Mouse (Mus musculus): ENCODE measurements at regions not wholly inside any gene's neighbourhood (a gene's known extent, or its start where the extent isn't known, plus 50 kb on each side); places are given as distances from the start of the nearest gene placed in this dataset.
A peak's percentile ranks its signal among the peaks of the same experiment; 100 is the strongest.

DNA sequence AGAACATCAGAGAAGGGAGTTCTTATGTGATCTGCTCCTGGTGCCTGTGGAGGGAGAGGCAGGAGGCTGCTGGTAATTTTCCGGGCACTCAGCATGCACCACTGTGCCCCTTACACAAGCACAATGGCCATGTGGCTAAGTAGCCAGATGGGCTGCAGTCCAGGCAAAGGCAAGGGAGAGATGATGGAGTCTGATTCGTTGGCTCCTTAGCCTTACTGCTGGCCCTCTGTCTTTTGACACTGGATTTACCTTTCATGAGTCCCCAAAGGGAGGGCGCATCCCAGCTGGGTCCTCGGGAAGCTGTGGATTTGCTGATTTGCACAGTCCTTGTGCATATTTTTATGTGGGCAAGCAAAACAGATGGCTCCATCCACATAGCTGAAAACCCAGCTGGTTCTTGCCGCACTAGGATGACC lies 75.6 kb upstream of the 1700025G04Rik start:
- WGBS, result 14% methylated on average over 5 of the region's 5 CpGs
- Histone ChIP-seq H3K9ac (ENCODE audit: low read depth, low read length) (no peak overlapping the region), H3K36me3 (ENCODE audit: control insufficient read depth, insufficient read depth, low read length) (no peaks in the 10 kb centered on the region)

DNA sequence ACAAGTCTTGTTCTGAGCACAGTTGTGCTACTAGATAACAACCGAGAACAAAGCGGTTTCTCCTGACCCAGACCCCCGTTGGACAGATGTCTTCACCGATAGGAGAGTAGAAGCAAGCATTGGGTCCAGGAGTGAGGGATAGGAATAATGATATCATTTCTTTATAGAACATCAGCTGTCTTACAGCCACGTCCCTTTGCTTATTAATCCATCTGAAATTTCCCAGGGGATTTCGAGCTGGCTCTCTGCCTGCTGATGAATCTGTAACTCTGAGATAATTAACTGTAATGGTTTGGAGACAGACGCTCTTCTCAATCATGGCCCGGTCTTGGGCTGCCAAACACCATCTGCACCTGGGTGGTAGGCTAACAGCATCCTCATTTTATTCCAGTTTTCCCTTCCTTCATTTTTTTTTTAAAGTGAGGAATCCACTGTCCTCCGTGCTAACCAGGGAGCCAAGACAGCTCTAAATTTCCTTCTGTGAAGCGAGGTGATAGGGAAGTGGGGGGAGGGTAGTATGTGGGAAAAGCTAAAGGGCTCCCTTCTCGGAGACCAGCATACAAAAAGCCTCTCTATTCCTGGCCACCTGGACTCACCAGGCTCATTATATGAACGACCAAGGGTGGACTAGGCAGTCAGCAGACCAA lies 75.0 kb upstream of the 1700025G04Rik start:
- peak overlapping the region; percentile 70 for H3K27ac ChIP-seq (ENCODE audit: low read depth, low read length)
- H3K4me1 ChIP-seq (ENCODE audit: control insufficient read depth, insufficient read depth, low read depth, low read length), result peaks cover 10% of the 10 kb centered on the region
- H3K9ac ChIP-seq (ENCODE audit: low read depth, low read length), result no peak overlapping the region
- WGBS, result 25% methylated on average over 12 of the region's 12 CpGs
- H3K4me3 ChIP-seq (ENCODE audit: low read length), result no peak overlapping the region
- peak overlapping the region; percentile 3 for H3K4me2 ChIP-seq (ENCODE audit: low read length)
- no peaks in the 10 kb centered on the region for H3K27me3 ChIP-seq (replicated peaks; ENCODE audit: control insufficient read depth, insufficient read depth, low read length)
- H3K9me3 ChIP-seq (ENCODE audit: control insufficient read depth, low read length), result no peaks in the 10 kb centered on the region
- peak; percentile 70 for ATAC-seq
- no peaks in the 10 kb centered on the region for H3K36me3 ChIP-seq (ENCODE audit: control insufficient read depth, insufficient read depth, low read length)

More for the DNA sequence above, 75.6 kb upstream of the 1700025G04Rik start:
- Histone ChIP-seq H3K27me3 (replicated peaks; ENCODE audit: control insufficient read depth, insufficient read depth, low read length) (no peaks in the 10 kb centered on the region), H3K4me2 (ENCODE audit: low read length) (peak overlapping the region; percentile 3), H3K9me3 (ENCODE audit: control insufficient read depth, low read length) (no peaks in the 10 kb centered on the region), H3K4me3 (ENCODE audit: low read length) (no peak overlapping the region), H3K4me1 (ENCODE audit: control insufficient read depth, insufficient read depth, low read depth, low read length) (peaks cover 10% of the 10 kb centered on the region), H3K27ac (ENCODE audit: low read depth, low read length) (peak overlapping the region; percentile 70)
- ATAC-seq, result peak; percentile 91

DNA sequence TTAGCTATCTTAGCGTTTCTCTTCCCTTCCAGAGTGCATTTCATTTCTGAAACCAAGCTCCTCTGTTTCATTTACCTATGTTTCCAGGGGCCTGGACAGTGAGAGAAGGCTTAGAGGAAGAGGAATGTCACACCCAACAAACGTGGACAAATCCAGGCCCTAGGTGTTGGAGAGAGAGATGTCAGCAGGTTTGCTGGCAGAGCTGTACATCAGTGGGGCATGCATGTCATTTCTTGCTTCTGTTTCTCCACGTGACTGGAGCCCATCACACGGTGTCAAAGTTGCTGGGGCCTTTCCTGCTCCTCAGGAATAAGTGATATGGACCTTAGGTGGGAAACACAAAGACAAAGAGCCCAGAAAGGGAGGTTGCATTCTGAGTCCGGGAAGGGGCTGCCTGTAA lies 74.3 kb upstream of the 1700025G04Rik start:
- no peak for ATAC-seq
- 62% methylated on average over 5 of the region's 5 CpGs for WGBS
- peak overlapping the region; percentile 70 for H3K27ac ChIP-seq (ENCODE audit: low read depth, low read length)
- H3K27me3 ChIP-seq (replicated peaks; ENCODE audit: control insufficient read depth, insufficient read depth, low read length), result no peaks in the 10 kb centered on the region
- H3K9me3 ChIP-seq (ENCODE audit: control insufficient read depth, low read length), result no peaks in the 10 kb centered on the region
- no peak overlapping the region for H3K4me3 ChIP-seq (ENCODE audit: low read length)
- H3K9ac ChIP-seq (ENCODE audit: low read depth, low read length), result no peak overlapping the region
- no peak overlapping the region for H3K4me2 ChIP-seq (ENCODE audit: low read length)
- peaks cover 10% of the 10 kb centered on the region for H3K4me1 ChIP-seq (ENCODE audit: control insufficient read depth, insufficient read depth, low read depth, low read length)
- H3K36me3 ChIP-seq (ENCODE audit: control insufficient read depth, insufficient read depth, low read length), result no peaks in the 10 kb centered on the region

DNA sequence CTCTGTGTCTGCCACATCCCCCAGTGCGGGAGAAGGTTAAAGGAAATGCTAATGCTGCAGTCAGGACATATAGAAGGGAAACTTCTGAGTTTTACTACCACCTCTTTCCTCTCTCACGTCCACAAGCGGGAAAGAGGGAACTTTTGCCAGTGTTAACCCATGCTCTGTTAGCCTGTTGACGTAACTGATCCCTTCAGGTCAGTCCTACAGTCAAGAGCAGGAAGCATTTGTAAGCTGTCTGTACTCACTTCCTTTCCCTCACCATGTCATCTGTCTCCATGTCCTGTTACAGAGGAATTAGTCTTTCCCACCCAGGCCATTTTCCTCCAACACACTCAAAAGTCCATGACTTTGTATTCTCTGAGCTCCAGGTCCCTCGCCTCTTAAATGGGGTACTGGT lies 62.5 kb upstream of the 1700025G04Rik start:
- no peak overlapping the region for H3K4me3 ChIP-seq (ENCODE audit: low read length)
- no peak overlapping the region for H3K9ac ChIP-seq (ENCODE audit: low read depth, low read length)
- no peaks in the 10 kb centered on the region for H3K27me3 ChIP-seq (replicated peaks; ENCODE audit: control insufficient read depth, insufficient read depth, low read length)
- ATAC-seq, result no peak
- H3K4me1 ChIP-seq (ENCODE audit: control insufficient read depth, insufficient read depth, low read depth, low read length), result no peaks in the 10 kb centered on the region
- no peak overlapping the region for H3K27ac ChIP-seq (ENCODE audit: low read depth, low read length)
- H3K36me3 ChIP-seq (ENCODE audit: control insufficient read depth, insufficient read depth, low read length), result no peaks in the 10 kb centered on the region
- no peak overlapping the region for H3K4me2 ChIP-seq (ENCODE audit: low read length)
- WGBS, result 88% methylated on average over 5 of the region's 5 CpGs
- no peaks in the 10 kb centered on the region for H3K9me3 ChIP-seq (ENCODE audit: control insufficient read depth, low read length)

DNA sequence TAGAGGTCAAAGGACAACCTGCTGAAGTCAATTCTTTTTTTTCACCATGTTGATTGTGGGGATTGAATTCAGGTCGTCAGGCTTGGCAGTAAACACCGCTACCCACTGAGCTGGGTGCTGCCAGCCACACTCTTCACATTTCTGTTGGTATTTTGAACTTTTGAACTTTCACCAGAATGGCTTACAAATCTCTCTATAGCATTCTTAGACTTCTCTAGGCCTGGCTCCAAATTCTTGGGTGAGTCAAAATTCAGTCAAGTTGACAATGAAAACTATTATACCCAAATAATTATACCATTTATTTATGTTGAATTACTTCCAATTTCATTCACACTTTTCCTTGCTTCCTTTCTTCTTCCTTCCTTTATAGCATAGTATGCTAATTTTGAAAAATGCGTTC lies 58.8 kb upstream of the 1700025G04Rik start:
- no peak overlapping the region for H3K27ac ChIP-seq (ENCODE audit: low read depth, low read length)
- H3K4me3 ChIP-seq (ENCODE audit: low read length), result no peak overlapping the region
- peaks cover 2% of the 10 kb centered on the region; the same call in 1 of the 2 replicates for H3K9me3 ChIP-seq (ENCODE audit: control insufficient read depth, low read length)
- H3K36me3 ChIP-seq (ENCODE audit: control insufficient read depth, insufficient read depth, low read length), result no peaks in the 10 kb centered on the region
- no peaks in the 10 kb centered on the region for H3K4me1 ChIP-seq (ENCODE audit: control insufficient read depth, insufficient read depth, low read depth, low read length)
- H3K4me2 ChIP-seq (ENCODE audit: low read length), result no peak overlapping the region
- H3K27me3 ChIP-seq (replicated peaks; ENCODE audit: control insufficient read depth, insufficient read depth, low read length), result no peaks in the 10 kb centered on the region
- ATAC-seq, result no peak
- WGBS, result 67% methylated on average over 3 of the region's 3 CpGs
- H3K9ac ChIP-seq (ENCODE audit: low read depth, low read length), result no peak overlapping the region

DNA sequence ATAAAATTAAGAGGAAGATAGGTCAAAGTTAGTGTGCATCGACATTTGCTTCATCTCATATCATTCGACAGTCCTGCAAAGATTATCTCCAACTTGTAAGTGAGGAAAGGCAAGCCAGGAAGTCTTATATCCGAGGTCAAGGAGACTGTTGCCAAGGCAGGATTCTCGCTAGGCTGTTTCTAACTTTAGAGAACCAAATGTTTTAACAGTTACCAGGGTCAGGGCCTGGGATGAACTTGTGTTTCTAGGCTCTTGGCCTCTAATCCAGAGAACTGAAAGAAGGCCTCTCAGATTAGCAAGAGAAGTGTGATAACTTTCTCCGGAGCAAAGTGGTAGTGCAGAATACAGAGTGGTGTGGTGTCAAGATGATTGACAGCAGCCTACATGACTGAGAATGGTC lies 50.2 kb upstream of the 1700025G04Rik start:
- Histone ChIP-seq H3K4me3 (ENCODE audit: low read length) (no peak overlapping the region), H3K36me3 (ENCODE audit: control insufficient read depth, insufficient read depth, low read length) (no peaks in the 10 kb centered on the region), H3K4me2 (ENCODE audit: low read length) (no peak overlapping the region), H3K4me1 (ENCODE audit: control insufficient read depth, insufficient read depth, low read depth, low read length) (no peaks in the 10 kb centered on the region), H3K9ac (ENCODE audit: low read depth, low read length) (no peak overlapping the region), H3K27ac (ENCODE audit: low read depth, low read length) (no peak overlapping the region), H3K9me3 (ENCODE audit: control insufficient read depth, low read length) (no peaks in the 10 kb centered on the region), H3K27me3 (replicated peaks; ENCODE audit: control insufficient read depth, insufficient read depth, low read length) (no peaks in the 10 kb centered on the region)
- no peak for ATAC-seq
- WGBS, result 83% methylated on average over 5 of the region's 5 CpGs
